Mouse (Mus musculus) heart, embryonic 13.5 days (tissue): Measurements from ENCODE around the gene Fgfr2. TPM values are rescaled to one million over a fixed set of nuclear protein-coding genes. Genes with fewer than 3 reads are reported as not detected.
A peak's percentile ranks its signal among the peaks of the same experiment; 100 is the strongest.

ENCODE experiments used
- ATAC-seq: fragments of 200-750 bp; cut with Nextera tagmentation; 2 replicates; pipeline ENCODE4 v1.8.0; 2017; ENCODE audit warnings: moderate TSS enrichment; ENCODE audit not compliant: insufficient number of reproducible peaks, low FRiP score, low TSS enrichment; ENCODE audit errors: extremely low read depth
- H3K27ac ChIP-seq: fragments of 300-500 bp; sonication (generic); replicated peaks from 2 replicates; pipeline ENCODE4 v1.5.1; 2015; ENCODE audit warnings: moderate library complexity, mild to moderate bottlenecking, inconsistent platforms
- H3K27me3 ChIP-seq: fragments of 300-500 bp; sonication (generic); replicated peaks from 2 replicates; pipeline ENCODE4 v1.6.1; 2015; ENCODE audit warnings: mild to moderate bottlenecking, inconsistent platforms
- H3K36me3 ChIP-seq: fragments of 300-500 bp; sonication (generic); 2 replicates; pipeline ENCODE4 v1.6.1; 2015; ENCODE audit warnings: mild to moderate bottlenecking, inconsistent platforms
- H3K4me1 ChIP-seq: fragments of 300-500 bp; sonication (generic); 2 replicates; pipeline ENCODE4 v1.6.1; 2015; ENCODE audit warnings: inconsistent platforms
- H3K4me2 ChIP-seq: fragments of 300-500 bp; sonication (generic); 2 replicates; pipeline ENCODE4 v1.6.1; 2015; ENCODE audit warnings: inconsistent platforms, mild to moderate bottlenecking, moderate library complexity
- H3K4me3 ChIP-seq: fragments of 300-500 bp; sonication (generic); 2 replicates; pipeline ENCODE4 v1.5.1; 2015; ENCODE audit warnings: moderate library complexity, mild to moderate bottlenecking, inconsistent platforms
- H3K9ac ChIP-seq: fragments of 300-500 bp; sonication (generic); 2 replicates; pipeline ENCODE4 v1.6.1; 2015; ENCODE audit warnings: inconsistent platforms, mild to moderate bottlenecking, moderate library complexity
- H3K9me3 ChIP-seq: fragments of 300-500 bp; sonication (generic); 2 replicates; pipeline ENCODE4 v1.6.1; 2016; ENCODE audit warnings: inconsistent platforms
- WGBS: fragments of 180-500 bp; shearing (Covaris S2); methylation state at CpG from one replicate; pipeline ENCODE4 v1.1.7; 2015; ENCODE audit warnings: mixed read lengths; 5-methylcytosine and 5-hydroxymethylcytosine counted together
- polyA plus RNA-seq: library from polyadenylated mRNA; unstranded; fragments of >200 nt; fragmentation: Nextera tagmentation; extraction: Ambion mirVana; gene quantifications from 2 replicates; pipeline ENCODE4 v1.2.1, GENCODE M21; 2015

The Fgfr2 gene
- polyA plus RNA-seq, 1 experiment from 2014 or later = 22.5 TPM

- no peak overlapping the region for H3K4me3 ChIP-seq
- no peaks in the 10 kb centered on the region for H3K36me3 ChIP-seq
- ATAC-seq = no peak
- peaks cover 40% of the 10 kb centered on the region for H3K4me1 ChIP-seq
- no peaks in the 10 kb centered on the region for H3K27me3 ChIP-seq
- no peaks in the 10 kb centered on the region for H3K9me3 ChIP-seq
- 33% methylated on average over 1 of the region's 1 CpGs for WGBS
- H3K27ac ChIP-seq = no peak overlapping the region
- H3K4me2 ChIP-seq = no peak overlapping the region
- H3K9ac ChIP-seq = no peak overlapping the region
Measured at GRCm38 (mm10) chr7:132284795-132285194, 838.4 kb downstream of the Fgfr2 start.

- no peak overlapping the region for H3K4me3 ChIP-seq
- no peak overlapping the region for H3K4me2 ChIP-seq
- H3K9me3 ChIP-seq = no peaks in the 10 kb centered on the region
- H3K4me1 ChIP-seq = peaks cover 42% of the 10 kb centered on the region
- H3K27me3 ChIP-seq = no peaks in the 10 kb centered on the region
- no peak for ATAC-seq
- H3K9ac ChIP-seq = no peak overlapping the region
- 70% methylated on average over 7 of the region's 7 CpGs for WGBS
- H3K27ac ChIP-seq = no peak overlapping the region
- no peaks in the 10 kb centered on the region for H3K36me3 ChIP-seq
Measured at GRCm38 (mm10) chr7:132284048-132284737, 839.0 kb downstream of the Fgfr2 start.

GRCm38 (mm10) chr7:132282576-132282975, 840.6 kb downstream of the Fgfr2 start:
- H3K36me3 ChIP-seq = no peaks in the 10 kb centered on the region
- ATAC-seq = no peak
- no peaks in the 10 kb centered on the region for H3K9me3 ChIP-seq
- H3K4me2 ChIP-seq = no peak overlapping the region
- H3K9ac ChIP-seq = no peak overlapping the region
- H3K27me3 ChIP-seq = no peaks in the 10 kb centered on the region
- 74% methylated on average over 2 of the region's 2 CpGs for WGBS
- H3K27ac ChIP-seq = no peak overlapping the region
- H3K4me3 ChIP-seq = no peak overlapping the region
- H3K4me1 ChIP-seq = peaks cover 47% of the 10 kb centered on the region

- WGBS = 71% methylated on average over 3 of the region's 3 CpGs
Measured at GRCm38 (mm10) chr7:132282161-132282560, 841.0 kb downstream of the Fgfr2 start.

GRCm38 (mm10) chr7:132281753-132282152, 841.4 kb downstream of the Fgfr2 start:
- 73% methylated on average over 4 of the region's 4 CpGs for WGBS
- Histone ChIP-seq H3K4me1 (peaks cover 45% of the 10 kb centered on the region), H3K4me3 (no peak overlapping the region), H3K4me2 (no peak overlapping the region), H3K27me3 (no peaks in the 10 kb centered on the region), H3K9ac (no peak overlapping the region), H3K36me3 (no peaks in the 10 kb centered on the region), H3K27ac (no peak overlapping the region), H3K9me3 (no peaks in the 10 kb centered on the region)
- ATAC-seq = no peak

More at GRCm38 (mm10) chr7:132282161-132282560, 841.0 kb downstream of the Fgfr2 start:
- no peak overlapping the region for H3K4me3 ChIP-seq
- no peaks in the 10 kb centered on the region for H3K27me3 ChIP-seq
- H3K36me3 ChIP-seq = no peaks in the 10 kb centered on the region
- H3K9me3 ChIP-seq = no peaks in the 10 kb centered on the region
- ATAC-seq = no peak
- H3K4me2 ChIP-seq = no peak overlapping the region
- H3K4me1 ChIP-seq = peaks cover 47% of the 10 kb centered on the region
- H3K27ac ChIP-seq = no peak overlapping the region
- H3K9ac ChIP-seq = no peak overlapping the region

- Histone ChIP-seq H3K9ac (no peak overlapping the region), H3K4me1 (peaks cover 27% of the 10 kb centered on the region), H3K4me2 (no peak overlapping the region), H3K9me3 (no peaks in the 10 kb centered on the region), H3K36me3 (no peaks in the 10 kb centered on the region), H3K27ac (peak overlapping the region; percentile 24; the same call in 1 of the 2 replicates), H3K27me3 (no peaks in the 10 kb centered on the region), H3K4me3 (no peak overlapping the region)
- no peak for ATAC-seq
- 32% methylated on average over 3 of the region's 3 CpGs for WGBS
Measured at GRCm38 (mm10) chr7:132278658-132279057, 844.5 kb downstream of the Fgfr2 start.

GRCm38 (mm10) chr7:132276287-132276686, 846.9 kb downstream of the Fgfr2 start:
- H3K9me3 ChIP-seq = no peaks in the 10 kb centered on the region
- 76% methylated on average over 5 of the region's 5 CpGs for WGBS
- peaks cover 21% of the 10 kb centered on the region for H3K4me1 ChIP-seq
- H3K36me3 ChIP-seq = no peaks in the 10 kb centered on the region
- H3K27ac ChIP-seq = no peak overlapping the region
- H3K4me3 ChIP-seq = no peak overlapping the region
- no peaks in the 10 kb centered on the region for H3K27me3 ChIP-seq
- no peak for ATAC-seq
- no peak overlapping the region for H3K9ac ChIP-seq
- no peak overlapping the region for H3K4me2 ChIP-seq

GRCm38 (mm10) chr7:132273741-132274513, 849.2 kb downstream of the Fgfr2 start:
- ATAC-seq = no peak
- Histone ChIP-seq H3K9ac (no peak overlapping the region), H3K4me3 (no peak overlapping the region), H3K4me2 (no peak overlapping the region), H3K9me3 (no peaks in the 10 kb centered on the region), H3K4me1 (peaks cover 17% of the 10 kb centered on the region), H3K36me3 (no peaks in the 10 kb centered on the region), H3K27me3 (no peaks in the 10 kb centered on the region), H3K27ac (no peak overlapping the region)
- 67% methylated on average over 2 of the region's 2 CpGs for WGBS

- H3K4me2 ChIP-seq = no peak overlapping the region
- 89% methylated on average over 5 of the region's 5 CpGs for WGBS
- no peaks in the 10 kb centered on the region for H3K27me3 ChIP-seq
- no peak overlapping the region for H3K9ac ChIP-seq
- no peaks in the 10 kb centered on the region for H3K36me3 ChIP-seq
- no peak for ATAC-seq
- no peak overlapping the region for H3K27ac ChIP-seq
- no peak overlapping the region for H3K4me3 ChIP-seq
- no peaks in the 10 kb centered on the region for H3K9me3 ChIP-seq
- peaks cover 8% of the 10 kb centered on the region; the same call in 1 of the 2 replicates for H3K4me1 ChIP-seq
Measured at GRCm38 (mm10) chr7:132272984-132273383, 850.2 kb downstream of the Fgfr2 start.

- H3K36me3 ChIP-seq = peaks cover 4% of the 10 kb centered on the region; the same call in 1 of the 2 replicates
- no peak for ATAC-seq
- H3K9ac ChIP-seq = no peak overlapping the region
- H3K4me1 ChIP-seq = peaks cover 5% of the 10 kb centered on the region; the same call in 1 of the 2 replicates
- H3K4me2 ChIP-seq = no peak overlapping the region
- H3K27me3 ChIP-seq = no peaks in the 10 kb centered on the region
- H3K27ac ChIP-seq = no peak overlapping the region
- H3K4me3 ChIP-seq = no peak overlapping the region
- WGBS = 71% methylated on average over 8 of the region's 8 CpGs
- H3K9me3 ChIP-seq = no peaks in the 10 kb centered on the region
Measured at GRCm38 (mm10) chr7:132270364-132270763, 852.8 kb downstream of the Fgfr2 start.

- no peak overlapping the region for H3K4me3 ChIP-seq
- H3K9ac ChIP-seq = no peak overlapping the region
- 81% methylated on average over 3 of the region's 3 CpGs for WGBS
- H3K27ac ChIP-seq = no peak overlapping the region
- no peaks in the 10 kb centered on the region for H3K9me3 ChIP-seq
- no peaks in the 10 kb centered on the region for H3K27me3 ChIP-seq
- ATAC-seq = no peak
- H3K4me2 ChIP-seq = no peak overlapping the region
- peaks cover 10% of the 10 kb centered on the region for H3K4me1 ChIP-seq
- peaks cover 4% of the 10 kb centered on the region; the same call in 1 of the 2 replicates for H3K36me3 ChIP-seq
Measured at GRCm38 (mm10) chr7:132269661-132270060, 853.5 kb downstream of the Fgfr2 start.
